Mouse (Mus musculus): ENCODE results near the gene Abca12. TPM values are rescaled to one million over a fixed set of nuclear protein-coding genes. Genes with fewer than 3 reads are reported as not detected.

The Abca12 gene
- total and polyA plus RNA-seq, 3 experiments: 0.68 to 5.2 (median 3.2) TPM

- Histone ChIP-seq H3K4me3 (no peak overlapping the region), H3K27ac (no peak overlapping the region), H3K27me3 (ENCODE audit: control insufficient read depth, insufficient read depth, low read length) (no peaks in the 10 kb centered on the region), H3K79me2 (replicated peaks; ENCODE audit: control insufficient read depth, insufficient read depth, low read length) (no peaks in the 10 kb centered on the region), H3K36me3 (ENCODE audit: control insufficient read depth, insufficient read depth, low read length) (no peaks in the 10 kb centered on the region), H3K9ac (ENCODE audit: low read depth, low read length) (no peak overlapping the region), H3K4me1 (ENCODE audit: control insufficient read depth, insufficient read depth, low read length) (no peaks in the 10 kb centered on the region)
- intact Hi-C loops (cut with DNase I): no loop called here
- TF ChIP-seq POLR2A (IDR thresholded peaks at IDR 0.05; ENCODE audit: insufficient read depth, low read depth, low read length): no peak
- TF ChIP-seq EP300 (IDR thresholded peaks at IDR 0.05; ENCODE audit: insufficient read depth, low read depth, low read length): no peak
- TF ChIP-seq CTCF (IDR thresholded peaks at IDR 0.05): no peak
- no peak for DNase-seq
- 75% methylated on average over 6 of the region's 6 CpGs for WGBS
Measured at GRCm38 (mm10) chr1:71414084-71414483, 626 bp downstream of the Abca12 start.

DNA sequence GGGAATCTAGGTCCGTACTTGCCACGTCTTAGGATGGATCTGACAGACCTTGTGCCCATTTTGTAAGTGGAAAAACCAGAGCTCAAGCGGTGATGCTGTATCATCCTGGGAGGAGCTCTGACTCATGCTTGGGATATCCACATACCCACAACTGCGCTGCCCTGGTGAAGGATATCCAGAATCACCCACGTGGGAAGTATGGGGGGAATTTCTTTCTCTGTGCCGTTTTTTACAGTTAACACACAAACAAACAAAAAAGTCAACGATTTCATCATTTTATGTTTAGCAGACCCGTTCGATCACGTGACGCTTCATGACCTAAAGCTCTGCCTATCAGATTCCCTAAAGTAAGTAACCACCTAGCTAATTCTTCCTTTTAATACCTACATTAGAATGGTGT is 1.6 kb downstream of the Abca12 start:
- Histone ChIP-seq H3K4me3 (no peak overlapping the region), H3K36me3 (ENCODE audit: control insufficient read depth, insufficient read depth, low read length) (no peaks in the 10 kb centered on the region), H3K79me2 (replicated peaks; ENCODE audit: control insufficient read depth, insufficient read depth, low read length) (no peaks in the 10 kb centered on the region), H3K4me1 (ENCODE audit: control insufficient read depth, insufficient read depth, low read length) (no peaks in the 10 kb centered on the region), H3K27me3 (ENCODE audit: control insufficient read depth, insufficient read depth, low read length) (no peaks in the 10 kb centered on the region), H3K9ac (ENCODE audit: low read depth, low read length) (no peak overlapping the region), H3K27ac (no peak overlapping the region)
- DNase-seq: no peak
- 81% methylated on average over 11 of the region's 11 CpGs for WGBS
- intact Hi-C loops (cut with DNase I): no loop called here
- TF ChIP-seq POLR2A (IDR thresholded peaks at IDR 0.05; ENCODE audit: insufficient read depth, low read depth, low read length) (no peak), CTCF (IDR thresholded peaks at IDR 0.05) (no peak), EP300 (IDR thresholded peaks at IDR 0.05; ENCODE audit: insufficient read depth, low read depth, low read length) (no peak)

DNA sequence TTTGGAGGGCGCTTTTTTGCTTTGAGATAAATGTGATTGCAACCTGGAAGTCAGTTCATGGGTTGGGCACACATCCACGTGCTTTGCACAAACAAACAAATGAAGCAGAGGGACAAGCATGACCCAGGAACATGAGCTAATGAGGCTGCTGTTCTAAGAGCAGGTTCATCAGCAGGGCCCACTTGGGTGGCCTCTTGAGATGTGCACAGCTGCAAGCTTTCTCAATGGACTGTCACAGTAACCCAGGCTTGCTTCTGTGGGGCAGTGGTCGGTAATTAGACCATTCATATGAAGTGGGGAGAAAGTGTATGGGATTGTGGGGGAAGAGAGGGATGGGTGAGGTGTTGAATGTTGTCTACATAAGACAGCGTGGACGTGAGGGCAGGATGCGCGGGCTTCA is 7.0 kb downstream of the Abca12 start:
- TF ChIP-seq CTCF (IDR thresholded peaks at IDR 0.05): no peak
- no peak for TF ChIP-seq EP300 (IDR thresholded peaks at IDR 0.05; ENCODE audit: insufficient read depth, low read depth, low read length)
- no peak for TF ChIP-seq POLR2A (IDR thresholded peaks at IDR 0.05; ENCODE audit: insufficient read depth, low read depth, low read length)
- intact Hi-C loops (cut with DNase I): no loop called here
- no peaks in the 10 kb centered on the region for H3K27me3 ChIP-seq (ENCODE audit: control insufficient read depth, insufficient read depth, low read length)
- WGBS: 77% methylated on average over 7 of the region's 7 CpGs
- no peaks in the 10 kb centered on the region for H3K36me3 ChIP-seq (ENCODE audit: control insufficient read depth, insufficient read depth, low read length)
- H3K27ac ChIP-seq: no peak overlapping the region
- H3K9ac ChIP-seq (ENCODE audit: low read depth, low read length): no peak overlapping the region
- no peak for DNase-seq
- H3K79me2 ChIP-seq (replicated peaks; ENCODE audit: control insufficient read depth, insufficient read depth, low read length): no peaks in the 10 kb centered on the region
- H3K4me3 ChIP-seq: no peak overlapping the region
- H3K4me1 ChIP-seq (ENCODE audit: control insufficient read depth, insufficient read depth, low read length): no peaks in the 10 kb centered on the region

DNA sequence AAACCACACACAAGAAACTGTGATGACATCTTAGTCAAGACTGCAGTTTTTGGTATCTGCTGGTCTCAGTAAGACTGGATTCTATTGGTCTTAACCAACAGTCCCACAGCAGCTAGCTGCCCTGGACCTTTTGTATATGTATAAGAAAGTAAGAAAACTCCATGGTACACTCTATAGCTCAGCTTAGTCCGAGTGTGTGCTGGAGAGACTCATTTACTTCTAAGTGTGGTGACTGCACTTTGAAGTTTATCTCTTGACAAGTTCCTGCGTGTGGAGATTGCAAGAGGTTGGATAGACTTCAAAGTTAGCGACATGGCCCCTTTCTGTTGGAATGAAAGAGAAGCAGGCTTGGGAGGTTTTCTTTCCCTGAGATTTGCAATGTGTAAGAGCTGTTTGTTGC is 17.1 kb downstream of the Abca12 start:
- Histone ChIP-seq H3K9ac (ENCODE audit: low read depth, low read length) (no peak overlapping the region), H3K4me3 (no peak overlapping the region), H3K4me1 (ENCODE audit: control insufficient read depth, insufficient read depth, low read length) (no peaks in the 10 kb centered on the region), H3K27me3 (ENCODE audit: control insufficient read depth, insufficient read depth, low read length) (no peaks in the 10 kb centered on the region), H3K36me3 (ENCODE audit: control insufficient read depth, insufficient read depth, low read length) (no peaks in the 10 kb centered on the region), H3K27ac (no peak overlapping the region), H3K79me2 (replicated peaks; ENCODE audit: control insufficient read depth, insufficient read depth, low read length) (no peaks in the 10 kb centered on the region)
- TF ChIP-seq POLR2A (IDR thresholded peaks at IDR 0.05; ENCODE audit: insufficient read depth, low read depth, low read length): no peak
- 14% methylated on average over 3 of the region's 3 CpGs for WGBS
- intact Hi-C loops (cut with DNase I): no loop called here
- DNase-seq: no peak

DNA sequence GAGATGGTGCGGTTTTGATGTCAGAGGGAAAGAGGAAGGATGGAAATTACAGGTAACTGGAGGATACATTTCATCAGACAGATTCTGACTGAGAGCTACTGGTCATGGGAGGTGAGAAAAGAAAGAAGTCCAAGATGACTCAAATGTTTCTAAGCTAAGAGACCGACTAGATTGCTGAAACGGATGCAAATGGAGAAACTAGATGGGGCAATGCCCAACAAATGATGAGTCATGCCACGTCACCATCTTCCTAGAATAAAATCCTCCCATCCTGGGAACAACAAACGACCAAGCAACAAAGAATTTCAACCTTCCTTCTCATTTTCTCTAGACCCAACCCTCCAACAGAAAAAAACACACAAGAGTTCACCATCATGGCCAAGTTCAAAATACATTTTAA is 18.6 kb downstream of the Abca12 start:
- no peaks in the 10 kb centered on the region for H3K36me3 ChIP-seq (ENCODE audit: control insufficient read depth, insufficient read depth, low read length)
- H3K4me3 ChIP-seq: no peak overlapping the region
- TF ChIP-seq CTCF (IDR thresholded peaks at IDR 0.05) (no peak), EP300 (IDR thresholded peaks at IDR 0.05; ENCODE audit: insufficient read depth, low read depth, low read length) (no peak), POLR2A (IDR thresholded peaks at IDR 0.05; ENCODE audit: insufficient read depth, low read depth, low read length) (no peak)
- H3K27ac ChIP-seq: no peak overlapping the region
- intact Hi-C loops (cut with DNase I): no loop called here
- H3K27me3 ChIP-seq (ENCODE audit: control insufficient read depth, insufficient read depth, low read length): no peaks in the 10 kb centered on the region
- WGBS: 80% methylated on average over 5 of the region's 5 CpGs
- no peaks in the 10 kb centered on the region for H3K4me1 ChIP-seq (ENCODE audit: control insufficient read depth, insufficient read depth, low read length)
- no peaks in the 10 kb centered on the region for H3K79me2 ChIP-seq (replicated peaks; ENCODE audit: control insufficient read depth, insufficient read depth, low read length)
- H3K9ac ChIP-seq (ENCODE audit: low read depth, low read length): no peak overlapping the region
- no peak for DNase-seq

DNA sequence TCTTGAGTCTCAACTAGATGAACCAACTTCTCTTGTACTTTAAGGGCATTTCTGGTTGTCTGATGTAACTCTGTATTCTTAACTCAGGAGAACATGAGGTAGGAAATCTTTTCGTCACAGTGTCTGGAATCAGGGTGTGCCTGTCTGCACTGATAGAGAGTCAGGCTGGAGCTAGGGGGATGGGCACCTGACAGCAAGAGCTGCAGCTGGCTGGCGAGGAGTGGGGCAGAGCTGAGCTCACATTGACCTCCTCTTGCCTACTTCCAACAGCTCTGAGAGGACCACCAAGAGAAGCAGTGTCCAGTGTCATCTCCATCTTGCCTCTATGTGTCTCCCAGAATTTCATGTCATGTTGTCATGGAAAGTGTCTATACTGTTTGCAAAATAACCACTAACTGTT is 20.5 kb downstream of the Abca12 start:
- Histone ChIP-seq H3K4me1 (ENCODE audit: control insufficient read depth, insufficient read depth, low read length) (no peaks in the 10 kb centered on the region), H3K36me3 (ENCODE audit: control insufficient read depth, insufficient read depth, low read length) (no peaks in the 10 kb centered on the region), H3K9ac (ENCODE audit: low read depth, low read length) (no peak overlapping the region), H3K27ac (no peak overlapping the region), H3K27me3 (ENCODE audit: control insufficient read depth, insufficient read depth, low read length) (no peaks in the 10 kb centered on the region), H3K79me2 (replicated peaks; ENCODE audit: control insufficient read depth, insufficient read depth, low read length) (no peaks in the 10 kb centered on the region), H3K4me3 (no peak overlapping the region)
- no peak for DNase-seq
- 29% methylated on average over 2 of the region's 2 CpGs for WGBS
- TF ChIP-seq CTCF (IDR thresholded peaks at IDR 0.05) (no peak), POLR2A (IDR thresholded peaks at IDR 0.05; ENCODE audit: insufficient read depth, low read depth, low read length) (no peak), EP300 (IDR thresholded peaks at IDR 0.05; ENCODE audit: insufficient read depth, low read depth, low read length) (no peak)
- intact Hi-C loops (cut with DNase I): no loop called here

All from heart, adult 2 months (tissue).